Mouse (Mus musculus) gastrocnemius, postnatal 4 days (tissue): ENCODE measurements at regions not wholly inside any gene's neighbourhood (a gene's known extent, or its start where the extent isn't known, plus 50 kb on each side); places are given as distances from the start of the nearest gene placed in this dataset.
A peak's percentile ranks its signal among the peaks of the same experiment; 100 is the strongest.

Experiments
- DNase-seq, 2 experiments: peaks; one replicate each; pipeline ENCODE4 v3.0.0; 2021 to 2022; ENCODE audit warnings: low spot score in 2 of 2, mixed read lengths in 2 of 2

DNA sequence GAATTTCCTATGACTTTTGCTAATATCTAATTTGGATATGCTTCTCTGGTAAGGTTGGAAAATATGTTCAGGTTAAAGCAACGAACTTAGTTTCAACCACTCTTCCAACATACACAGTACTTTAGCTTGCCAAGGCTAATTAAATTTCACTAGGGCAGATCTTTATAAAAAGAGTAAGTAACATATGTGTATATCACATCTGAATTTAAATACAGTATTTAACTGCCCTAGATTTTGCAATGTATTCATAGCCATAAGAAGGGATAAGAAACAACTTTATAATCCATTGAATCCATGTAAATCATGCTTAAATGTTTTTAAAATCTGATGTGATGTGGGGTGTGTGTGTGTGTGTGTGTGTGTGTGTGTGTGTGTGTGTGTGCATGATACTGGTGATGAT lies 705.3 kb downstream of the Cypt12 start:
- DNase-seq, result no peak

DNA sequence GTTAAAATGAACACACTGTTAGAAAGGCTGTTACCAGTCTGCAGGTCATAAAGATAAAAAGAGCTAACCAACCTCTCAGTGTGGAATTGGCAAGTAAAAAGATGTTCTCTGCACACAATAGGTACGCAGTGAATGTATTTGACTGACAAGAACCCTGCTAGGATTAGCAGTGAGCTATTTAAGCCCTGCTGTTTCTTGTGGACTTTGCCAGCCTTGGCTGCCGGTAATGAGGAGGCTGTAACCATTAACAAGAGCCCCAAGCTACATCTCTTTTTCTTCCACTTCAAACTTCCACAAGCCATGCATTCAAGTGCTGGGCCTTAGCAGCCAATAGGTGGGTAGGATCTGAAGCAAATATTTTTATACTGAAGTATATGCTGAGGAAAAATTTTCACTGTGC lies 717.5 kb downstream of the Cypt12 start:
- no peak for DNase-seq

GRCm38 (mm10) chr3:18667726-18668125 lies 719.5 kb downstream of the Cypt12 start:
- DNase-seq, result no peak

DNA sequence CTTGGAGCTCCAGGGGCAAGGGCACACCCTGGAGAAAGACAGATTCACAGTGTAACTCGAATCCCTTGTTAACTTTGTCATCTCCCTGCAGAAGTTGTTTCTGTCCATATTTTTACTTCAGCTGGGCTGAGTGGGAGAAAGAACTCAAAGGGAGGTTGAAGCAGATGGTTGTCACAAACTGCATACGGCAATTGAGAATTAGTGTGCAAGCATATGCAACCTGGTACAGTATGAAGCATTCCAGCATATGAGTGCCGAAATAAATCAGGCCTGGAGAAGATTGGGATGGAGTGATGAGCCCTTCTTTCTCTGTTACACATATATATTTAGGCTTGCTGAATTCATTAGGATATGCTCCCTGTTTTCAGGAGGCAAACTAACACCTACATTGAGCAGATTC lies 720.7 kb downstream of the Cypt12 start:
- no peak for DNase-seq

DNA sequence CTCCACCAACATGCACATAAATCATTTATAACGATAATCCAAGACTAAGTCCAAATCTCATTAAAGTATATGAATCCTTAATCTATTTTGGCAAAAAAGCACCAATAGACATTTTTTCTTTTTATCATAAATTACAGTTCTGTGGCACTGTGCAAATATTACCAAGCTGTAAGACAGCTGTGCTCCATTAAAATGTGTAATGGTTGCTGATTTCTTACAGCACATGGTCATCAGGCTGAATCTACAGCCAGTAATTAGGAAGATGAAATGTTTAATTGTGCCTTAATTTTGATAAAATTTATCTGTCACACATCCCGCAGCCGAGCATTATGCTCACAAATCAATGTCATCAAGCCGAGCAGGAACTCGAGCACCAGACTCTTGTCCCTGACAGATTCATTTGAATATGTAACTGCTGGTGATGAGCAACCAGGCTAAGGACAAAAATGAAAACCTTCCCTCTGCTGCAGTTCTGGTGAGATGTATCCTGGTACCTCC lies 722.0 kb downstream of the Cypt12 start:
- no peak for DNase-seq

GRCm38 (mm10) chr3:18671681-18672080 lies 723.5 kb downstream of the Cypt12 start:
- no peak for DNase-seq

- DNase-seq, result no peak
These were observed 735.3 kb downstream of the Cypt12 start for GRCm38 (mm10) chr3:18683346-18684101.

DNA sequence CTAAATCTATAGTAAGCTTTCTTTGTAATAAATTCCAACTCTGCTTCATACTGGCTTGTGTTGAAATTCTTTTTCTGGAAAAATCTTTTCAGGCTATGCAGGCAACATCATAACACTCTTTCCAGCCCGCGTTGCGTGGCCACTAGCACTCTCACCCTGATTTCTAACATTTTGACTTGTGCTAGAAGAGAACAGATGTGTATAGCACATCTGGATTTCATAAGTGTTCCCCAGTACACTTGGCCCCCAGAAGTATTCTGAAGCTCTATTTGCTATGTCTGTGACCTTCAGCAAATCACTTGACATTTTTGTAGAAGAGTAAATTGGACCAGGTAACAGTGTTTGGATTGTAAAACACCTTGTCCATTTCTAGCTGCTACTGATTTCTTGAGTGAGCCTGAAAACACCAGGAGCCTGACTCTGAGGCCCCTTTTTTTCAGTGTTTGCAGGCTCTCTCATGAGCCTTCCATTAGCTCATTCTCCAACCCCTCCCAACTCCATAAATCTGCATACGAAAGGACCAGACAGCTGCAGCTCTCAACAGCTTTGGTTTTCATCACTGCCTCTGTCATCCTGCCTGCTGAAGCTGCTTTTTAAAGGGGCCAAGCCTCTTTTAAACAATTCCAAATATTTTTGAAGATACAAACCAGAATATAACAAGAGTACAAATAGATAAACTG lies 747.0 kb downstream of the Cypt12 start:
- peak in 1 of 2 experiments; percentile 10 for DNase-seq

DNA sequence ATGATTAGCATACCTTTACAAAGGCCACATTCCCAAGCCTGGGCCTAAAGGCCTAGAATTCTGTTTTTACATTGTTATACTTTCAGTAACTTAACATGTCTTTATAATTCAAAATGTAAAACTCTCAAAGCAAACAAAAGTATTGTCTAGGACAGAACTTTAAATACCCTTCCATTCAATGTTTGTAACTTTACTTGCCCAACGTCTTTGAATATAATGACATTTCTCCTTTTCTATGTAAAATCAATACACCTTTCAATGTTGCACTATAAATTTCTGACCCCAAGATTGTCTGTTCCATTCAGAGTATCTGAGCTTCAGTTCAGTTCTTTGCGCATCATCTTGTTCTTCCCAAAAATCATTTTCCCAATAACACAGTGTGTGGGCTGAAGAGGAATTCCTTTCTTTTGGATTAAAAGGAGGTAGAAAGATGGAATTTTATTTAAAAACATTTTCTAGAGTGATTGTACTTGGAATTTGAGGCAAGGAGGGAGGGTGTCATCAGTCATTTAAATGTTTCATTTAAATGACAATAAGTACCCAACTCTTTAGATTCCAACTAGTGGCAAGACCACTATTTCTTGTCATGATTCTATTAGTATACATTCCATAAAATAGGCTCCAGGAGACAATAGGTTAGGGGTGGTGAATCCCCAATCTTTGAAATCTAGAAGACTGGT lies 748.9 kb downstream of the Cypt12 start:
- no peak for DNase-seq

GRCm38 (mm10) chr3:18698106-18698505 lies 749.9 kb downstream of the Cypt12 start:
- DNase-seq, result no peak

DNA sequence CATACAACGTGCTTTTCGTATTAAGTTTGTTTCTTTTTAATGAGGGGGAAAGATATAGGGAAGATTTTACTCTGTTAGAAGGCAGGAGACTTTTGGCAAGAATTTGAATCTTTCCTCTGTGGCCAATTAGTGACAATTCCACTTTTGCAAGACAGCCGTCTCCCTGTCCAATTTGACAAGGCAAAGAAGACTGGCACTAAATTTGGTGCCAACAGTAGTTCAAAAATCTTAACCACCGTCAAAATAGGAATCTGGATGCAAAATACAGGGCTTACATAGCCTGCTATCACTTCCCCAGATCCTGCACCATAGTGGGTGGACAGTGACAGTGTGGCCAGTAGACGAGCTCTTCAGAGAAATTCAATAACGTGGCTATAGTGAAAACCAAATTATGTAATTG lies 757.0 kb downstream of the Cypt12 start:
- no peak for DNase-seq

- no peak for DNase-seq
These were observed 757.5 kb downstream of the Cypt12 start for GRCm38 (mm10) chr3:18705756-18706155.

DNA sequence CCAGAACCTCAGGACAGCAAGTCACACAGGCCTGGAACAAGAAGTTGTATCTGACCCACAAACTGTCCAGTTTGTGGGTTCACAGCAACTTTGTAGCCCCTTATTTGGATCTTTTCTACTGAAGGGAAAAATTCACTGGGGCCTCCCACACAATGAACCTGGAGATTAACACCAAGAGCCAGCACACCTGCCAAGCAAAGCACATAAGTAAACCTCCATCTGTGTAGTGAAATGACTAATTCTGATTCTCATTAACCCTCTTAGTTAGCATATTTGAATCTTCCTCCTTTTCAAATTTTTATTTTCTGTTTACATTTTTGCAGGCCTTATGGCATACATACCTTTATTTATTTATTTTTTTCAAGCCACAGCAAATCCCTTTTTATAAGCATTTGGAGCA lies 758.1 kb downstream of the Cypt12 start:
- DNase-seq, result no peak

DNA sequence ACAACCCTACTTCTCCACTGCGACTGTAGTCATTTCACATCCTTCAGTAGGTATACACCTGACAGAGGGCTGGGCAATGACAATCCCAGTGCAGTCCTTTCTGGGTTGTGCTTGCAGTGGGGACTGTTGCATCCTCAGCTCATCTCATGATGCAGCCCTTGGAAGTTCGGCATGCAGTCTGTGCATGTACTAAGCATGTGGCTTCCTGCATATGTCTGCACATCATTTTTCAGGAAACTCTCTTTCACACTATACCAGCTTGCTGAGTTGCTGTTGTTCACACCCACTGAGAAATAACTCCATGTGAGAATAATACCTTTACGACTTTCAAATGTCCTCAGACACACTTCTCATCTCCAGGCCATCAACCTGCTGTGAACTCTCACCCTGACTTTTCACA lies 759.5 kb downstream of the Cypt12 start:
- no peak for DNase-seq

DNA sequence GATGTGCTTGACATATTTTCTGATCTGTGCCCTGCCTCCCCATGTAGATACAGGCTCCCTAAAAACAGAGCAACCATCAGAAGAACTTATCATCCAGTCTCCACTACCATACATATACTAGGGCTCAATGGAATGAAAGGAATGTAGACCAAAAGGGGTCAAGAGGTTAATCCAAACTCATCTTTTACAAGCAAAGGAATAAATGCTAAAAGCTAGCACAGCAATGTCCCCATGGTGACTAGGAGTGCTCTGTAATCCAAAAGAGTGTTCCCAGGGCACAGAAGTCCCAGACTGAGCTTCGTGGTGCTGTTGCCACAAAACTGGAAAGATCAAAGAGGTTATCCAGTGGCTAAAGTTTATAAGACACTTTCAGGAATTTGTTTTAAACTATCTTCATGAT lies 763.5 kb downstream of the Cypt12 start:
- no peak for DNase-seq

- DNase-seq, result no peak
These were observed 765.8 kb downstream of the Cypt12 start for GRCm38 (mm10) chr3:18713986-18714385.

DNA sequence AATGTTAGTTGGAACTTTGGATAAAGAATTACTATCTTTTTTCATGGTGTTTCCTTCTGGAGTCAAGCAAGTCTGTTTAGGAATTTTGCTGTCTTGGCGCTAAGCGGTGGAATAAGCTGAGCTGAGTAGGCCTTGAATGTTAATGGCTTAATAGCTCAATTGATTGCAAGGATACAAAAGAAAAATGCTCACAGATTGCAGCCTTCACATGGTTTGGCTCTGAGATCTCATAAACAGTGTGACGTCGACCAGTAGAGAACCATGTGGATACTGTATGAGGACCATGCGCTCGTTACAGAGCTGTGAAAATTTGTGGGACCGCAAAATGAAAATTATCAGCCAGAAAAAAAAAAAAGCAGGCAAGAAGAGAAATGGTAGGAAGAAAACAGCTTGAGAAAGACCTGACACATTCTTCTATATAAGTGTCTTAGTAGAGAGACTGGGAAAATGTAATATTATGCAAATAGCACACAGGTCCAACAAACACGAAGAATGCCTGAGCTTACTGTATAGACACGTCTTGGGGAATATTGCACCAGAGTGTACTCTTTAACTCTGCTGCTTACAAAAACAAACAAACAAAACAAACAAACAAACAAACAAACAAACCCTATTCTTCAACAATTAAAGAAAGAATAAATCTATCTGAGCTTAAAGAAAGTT lies 766.9 kb downstream of the Cypt12 start:
- DNase-seq, result no peak

- DNase-seq, result peak in 1 of 2 experiments; percentile 44
These were observed 767.6 kb downstream of the Cypt12 start for GRCm38 (mm10) chr3:18715776-18716175.

DNA sequence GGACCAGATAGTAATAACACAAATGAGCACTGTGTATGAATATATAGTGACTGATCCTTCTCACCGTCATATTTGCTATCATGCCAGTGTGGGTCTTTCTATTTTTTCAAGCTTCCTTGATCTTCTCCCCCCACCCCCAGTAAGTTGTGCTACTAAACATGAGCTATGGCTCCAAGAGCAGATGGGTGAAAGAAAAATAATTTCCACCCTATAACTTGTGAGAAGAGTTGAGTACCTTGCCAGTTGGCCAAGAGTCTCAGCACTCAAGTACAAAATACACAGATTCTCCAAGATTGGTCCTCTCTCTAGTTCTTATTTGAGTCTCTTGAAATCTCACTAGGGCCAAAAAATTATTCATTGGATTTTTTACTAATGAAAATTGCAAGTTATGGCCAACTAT lies 777.3 kb downstream of the Cypt12 start:
- no peak for DNase-seq

GRCm38 (mm10) chr3:18731251-18731650 lies 783.0 kb downstream of the Cypt12 start:
- no peak for DNase-seq

GRCm38 (mm10) chr3:18731674-18732073 lies 783.5 kb downstream of the Cypt12 start:
- DNase-seq, result no peak

- DNase-seq, result no peak
These were observed 785.3 kb downstream of the Cypt12 start for GRCm38 (mm10) chr3:18733540-18733939.
